Mouse (Mus musculus): ENCODE measurements around the gene Socs2. TPM values are rescaled to one million over a fixed set of nuclear protein-coding genes. Genes with fewer than 3 reads are reported as not detected.

The Socs2 gene
- total and polyA plus RNA-seq, 3 experiments: 16.5 to 24.9 TPM; not detected in 1

DNA sequence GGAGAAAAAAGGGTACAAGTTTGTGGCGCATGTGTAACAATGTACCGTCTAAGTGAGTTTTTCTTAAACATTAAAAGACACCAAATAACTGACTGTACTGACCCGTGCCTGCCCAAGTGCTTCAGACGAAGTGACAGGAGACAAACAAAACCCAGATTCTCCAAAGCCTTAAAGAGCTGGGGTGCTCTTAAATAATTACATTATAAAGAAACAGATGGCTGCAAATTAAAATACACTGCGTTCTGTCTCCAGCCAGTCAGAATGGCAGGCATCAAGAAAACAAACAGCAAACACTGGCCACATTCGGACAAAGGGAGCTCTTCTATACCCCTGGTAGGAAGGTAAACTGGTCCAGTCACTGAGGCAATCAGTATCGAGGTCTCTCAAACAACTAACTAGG, 49.7 kb downstream of the Socs2 start:
- no peaks in the 10 kb centered on the region for H3K9me3 ChIP-seq (replicated peaks; ENCODE audit: insufficient read depth, low read length)
- H3K79me2 ChIP-seq (ENCODE audit: control insufficient read depth, insufficient read depth, low read length, poor library complexity): no peaks in the 10 kb centered on the region
- no peaks in the 10 kb centered on the region for H3K36me3 ChIP-seq (ENCODE audit: control insufficient read depth in 1 of 2, insufficient read depth in 2 of 2, low read length in 2 of 2)
- peak overlapping the region; percentile 21 for H3K9ac ChIP-seq (ENCODE audit: control insufficient read depth, low read depth, low read length, poor library complexity, severe bottlenecking)
- no peak overlapping the region for H3K27ac ChIP-seq (ENCODE audit: control insufficient read depth, low read depth, low read length)
- no peaks in the 10 kb centered on the region for H3K4me1 ChIP-seq (ENCODE audit: control insufficient read depth in 1 of 2, insufficient read depth in 2 of 2, low read length in 2 of 2)
- no peaks in the 10 kb centered on the region for H3K27me3 ChIP-seq (ENCODE audit: control insufficient read depth in 1 of 2, insufficient read depth in 2 of 2, low read length in 2 of 2)
- peak overlapping the region; percentile 41 to 77 for H3K4me3 ChIP-seq (ENCODE audit: control insufficient read depth in 1 of 2, insufficient read depth in 1 of 2, low read depth in 2 of 2, low read length in 2 of 2)
- no peak for DNase-seq (ENCODE audit: low read depth, low spot score)
- no peak for TF ChIP-seq ZMIZ1 (IDR thresholded peaks at IDR 0.05; ENCODE audit: low read depth, low read length)
- no peak for TF ChIP-seq HCFC1 (IDR thresholded peaks at IDR 0.05; ENCODE audit: low read depth, low read length)
- no peak for TF ChIP-seq POLR2AphosphoS2 (IDR thresholded peaks at IDR 0.05; ENCODE audit: low read length)
- no peak for TF ChIP-seq JUND (IDR thresholded peaks at IDR 0.05; ENCODE audit: low read depth, low read length)
- no peak for TF ChIP-seq POLR2AphosphoS5 (IDR thresholded peaks at IDR 0.05; ENCODE audit: borderline replicate concordance, low read depth, low read length)

DNA sequence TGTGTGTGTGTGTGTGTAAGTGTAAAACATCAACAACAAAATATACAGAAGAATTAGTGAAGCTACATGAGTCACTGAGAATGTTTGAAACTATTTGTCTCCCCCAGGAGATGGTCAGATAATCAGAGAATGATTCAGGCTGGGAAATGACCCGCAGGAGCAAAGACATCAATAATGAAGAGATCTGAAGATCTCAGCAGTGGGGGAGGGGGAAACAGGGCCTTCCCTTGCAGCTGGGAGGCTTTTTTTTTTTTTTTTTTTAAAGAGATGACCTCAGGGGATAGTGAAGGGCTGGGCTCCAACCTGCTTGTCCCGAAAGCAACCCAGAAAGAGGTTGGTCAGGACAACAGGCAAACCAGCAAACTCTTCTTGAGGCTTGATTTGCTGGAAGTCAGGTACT, 54.7 kb downstream of the Socs2 start:
- H3K4me1 ChIP-seq (ENCODE audit: control insufficient read depth in 1 of 2, insufficient read depth in 2 of 2, low read length in 2 of 2): no peaks in the 10 kb centered on the region
- TF ChIP-seq USF1 (IDR thresholded peaks at IDR 0.05; ENCODE audit: low read depth, low read length) (no peak), GATA1 (IDR thresholded peaks at IDR 0.05; ENCODE audit: low read depth, low read length) (no peak), ELF1 (IDR thresholded peaks at IDR 0.05; ENCODE audit: low read depth, low read length) (no peak), ZNF384 (IDR thresholded peaks at IDR 0.05; ENCODE audit: low read depth, low read length) (no peak), TAL1 (IDR thresholded peaks at IDR 0.05; ENCODE audit: low read length) (no peak), TBP (IDR thresholded peaks at IDR 0.05; ENCODE audit: low read depth, low read length) (no peak), ZC3H11A (IDR thresholded peaks at IDR 0.05; ENCODE audit: low read depth, low read length) (no peak), MAFK (IDR thresholded peaks at IDR 0.05; ENCODE audit: borderline replicate concordance, low read depth, low read length) (no peak), RCOR1 (IDR thresholded peaks at IDR 0.05; ENCODE audit: low read depth, low read length) (no peak), USF2 (IDR thresholded peaks at IDR 0.05; ENCODE audit: borderline replicate concordance in 1 of 2, insufficient read depth in 1 of 2, low read depth in 1 of 2, low read length in 2 of 2) (no peak), MEF2A (IDR thresholded peaks at IDR 0.05; ENCODE audit: extremely low read depth, insufficient replicate concordance, low read depth, low read length, poor library complexity, severe bottlenecking) (no peak), KAT2A (conservative IDR thresholded peaks at IDR 0.05; ENCODE audit: low read depth, low read length) (no peak)
- no peak for DNase-seq (ENCODE audit: low read depth, low spot score)
- H3K36me3 ChIP-seq (ENCODE audit: control insufficient read depth in 1 of 2, insufficient read depth in 2 of 2, low read length in 2 of 2): no peaks in the 10 kb centered on the region
- H3K27ac ChIP-seq (ENCODE audit: control insufficient read depth, low read depth, low read length): no peak overlapping the region
- H3K27me3 ChIP-seq (ENCODE audit: control insufficient read depth in 1 of 2, insufficient read depth in 2 of 2, low read length in 2 of 2): 0 out of 4 replicates have a peak, but pooled peaks cover 0 to 2% of the 10 kb centered on the region in 2 experiments
- no peaks in the 10 kb centered on the region for H3K9me3 ChIP-seq (replicated peaks; ENCODE audit: insufficient read depth, low read length)
- no peaks in the 10 kb centered on the region for H3K79me2 ChIP-seq (ENCODE audit: control insufficient read depth, insufficient read depth, low read length, poor library complexity)
- H3K4me3 ChIP-seq (ENCODE audit: control insufficient read depth in 1 of 2, insufficient read depth in 1 of 2, low read depth in 2 of 2, low read length in 2 of 2): no peak overlapping the region
- no peak overlapping the region for H3K9ac ChIP-seq (ENCODE audit: control insufficient read depth, low read depth, low read length, poor library complexity, severe bottlenecking)

Measured in MEL (cell line).